Mouse (Mus musculus) spleen, adult 12 weeks (tissue): ENCODE data around the gene Sdccag8.

ENCODE experiments used
- DNase-seq: peaks from one replicate; pipeline ENCODE4 v3.0.0; 2022; ENCODE audit warnings: low spot score

Sdccag8 gene

GRCm38 (mm10) chr1:176985691-176986090, 171.2 kb downstream of the Sdccag8 start:
- no peak for DNase-seq

DNA sequence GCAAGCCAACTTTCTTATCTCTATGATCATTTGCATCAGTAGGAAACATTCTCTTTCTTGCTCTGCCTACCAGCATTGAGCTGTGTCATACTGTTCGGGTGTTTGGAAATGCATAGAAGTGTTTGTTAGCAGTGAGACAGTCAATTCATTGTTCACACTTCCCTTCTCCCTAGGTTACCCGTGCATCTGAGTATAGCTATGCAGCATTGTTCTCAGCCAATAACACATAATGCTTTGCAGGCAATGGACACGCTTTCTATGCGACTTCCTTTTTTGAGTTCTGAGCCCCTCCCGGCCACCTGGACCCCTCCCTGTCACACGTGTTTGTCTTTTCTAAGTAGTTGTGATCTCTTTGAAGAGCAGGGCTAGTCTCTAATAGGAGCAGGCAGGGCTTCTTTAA, 171.8 kb downstream of the Sdccag8 start:
- no peak for DNase-seq

DNA sequence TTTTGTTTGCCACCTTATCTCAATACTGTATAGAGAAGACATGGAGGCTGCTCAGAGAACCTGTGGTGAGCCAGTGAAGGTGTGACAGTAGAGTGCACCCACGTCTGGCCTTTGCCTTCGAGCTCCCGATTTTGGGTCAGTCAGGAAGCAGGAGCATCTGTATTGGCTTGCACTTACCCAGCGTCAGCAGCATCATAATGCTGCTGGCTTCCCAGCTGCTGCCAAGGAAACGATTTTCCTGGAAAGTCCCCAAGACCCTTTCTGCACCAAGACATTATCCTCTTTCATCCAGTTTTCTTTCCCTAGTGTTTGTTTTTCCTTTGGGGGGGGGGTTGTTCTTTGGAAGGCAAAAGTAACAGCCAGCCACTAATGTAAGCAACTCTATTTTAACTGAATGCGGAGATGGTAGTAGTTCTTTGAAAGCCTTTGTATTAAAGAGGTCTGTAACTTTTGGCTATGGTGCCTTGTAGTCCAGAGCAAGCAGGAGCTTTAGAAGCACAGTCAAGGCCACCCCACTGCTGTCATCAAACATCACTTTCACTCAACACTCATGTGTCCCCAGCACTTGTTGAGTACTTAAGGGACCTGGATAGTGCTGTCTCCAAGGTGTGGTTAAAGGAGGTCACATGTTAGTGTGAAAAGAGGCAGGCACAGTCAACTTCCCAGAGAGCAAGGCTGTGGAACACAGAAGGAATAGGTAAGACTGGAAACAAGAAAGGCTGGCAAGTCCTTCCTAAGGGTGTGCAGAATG, 172.7 kb downstream of the Sdccag8 start:
- DNase-seq: no peak

DNA sequence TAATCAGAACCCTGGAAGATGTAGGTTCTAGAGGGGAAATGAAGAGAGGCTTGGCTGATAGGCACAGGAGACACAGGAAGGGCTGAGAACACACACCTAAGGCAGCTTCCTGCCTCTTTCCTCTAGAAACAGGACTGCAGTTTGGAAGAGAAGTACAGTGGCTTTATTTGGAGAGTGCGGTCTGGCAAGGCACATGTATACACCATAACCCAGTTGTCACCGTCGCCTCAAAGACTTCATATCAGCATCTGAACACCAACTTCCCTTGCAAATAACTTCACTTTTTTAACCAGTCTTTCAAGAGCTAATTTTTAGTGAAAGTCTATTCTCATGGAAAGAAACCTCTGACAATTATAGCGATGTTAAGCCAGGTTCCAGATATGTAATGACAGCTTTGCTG, 177.0 kb downstream of the Sdccag8 start:
- no peak for DNase-seq

DNA sequence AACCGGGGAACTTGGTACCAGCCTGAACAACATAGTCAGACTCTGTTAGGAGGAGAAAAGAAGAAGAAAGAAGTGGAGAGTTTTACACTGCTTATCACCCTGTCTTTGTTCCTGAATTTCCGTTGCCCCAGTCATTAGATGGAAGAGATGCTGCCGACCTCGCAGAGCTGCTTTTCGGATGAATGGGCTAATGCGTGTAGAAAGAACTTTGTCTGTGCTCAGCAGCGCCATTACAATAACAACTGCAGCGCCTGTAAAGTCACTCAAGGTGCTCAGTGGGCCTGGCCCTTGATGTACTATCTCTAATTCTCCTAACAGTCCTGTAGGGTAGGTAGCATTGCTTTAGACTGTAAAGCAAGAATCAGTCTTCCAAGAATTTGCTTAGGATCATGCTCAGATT, 178.1 kb downstream of the Sdccag8 start:
- no peak for DNase-seq

- DNase-seq: peak; percentile 34
Measured at GRCm38 (mm10) chr1:176993141-176994010, 178.9 kb downstream of the Sdccag8 start.

DNA sequence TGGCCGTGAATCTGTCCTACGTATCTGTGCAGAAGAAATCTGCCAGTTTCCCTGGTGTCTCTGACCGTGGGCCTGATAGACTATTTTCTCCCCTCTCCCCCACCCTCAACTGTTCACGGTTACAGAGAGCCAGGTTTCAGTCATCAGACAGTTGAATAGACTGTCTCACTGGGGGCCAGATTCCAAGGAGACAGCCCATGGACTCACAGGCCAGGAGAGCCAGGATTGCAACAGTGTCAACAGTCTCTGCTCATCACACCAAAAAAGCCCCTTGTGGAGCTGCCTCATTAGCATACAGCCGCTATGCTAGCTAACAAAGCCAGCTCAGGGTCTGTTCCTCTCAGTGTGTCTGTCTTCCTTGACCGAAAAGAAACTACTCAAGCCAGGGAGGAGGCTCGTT, 179.6 kb downstream of the Sdccag8 start:
- DNase-seq: no peak

DNA sequence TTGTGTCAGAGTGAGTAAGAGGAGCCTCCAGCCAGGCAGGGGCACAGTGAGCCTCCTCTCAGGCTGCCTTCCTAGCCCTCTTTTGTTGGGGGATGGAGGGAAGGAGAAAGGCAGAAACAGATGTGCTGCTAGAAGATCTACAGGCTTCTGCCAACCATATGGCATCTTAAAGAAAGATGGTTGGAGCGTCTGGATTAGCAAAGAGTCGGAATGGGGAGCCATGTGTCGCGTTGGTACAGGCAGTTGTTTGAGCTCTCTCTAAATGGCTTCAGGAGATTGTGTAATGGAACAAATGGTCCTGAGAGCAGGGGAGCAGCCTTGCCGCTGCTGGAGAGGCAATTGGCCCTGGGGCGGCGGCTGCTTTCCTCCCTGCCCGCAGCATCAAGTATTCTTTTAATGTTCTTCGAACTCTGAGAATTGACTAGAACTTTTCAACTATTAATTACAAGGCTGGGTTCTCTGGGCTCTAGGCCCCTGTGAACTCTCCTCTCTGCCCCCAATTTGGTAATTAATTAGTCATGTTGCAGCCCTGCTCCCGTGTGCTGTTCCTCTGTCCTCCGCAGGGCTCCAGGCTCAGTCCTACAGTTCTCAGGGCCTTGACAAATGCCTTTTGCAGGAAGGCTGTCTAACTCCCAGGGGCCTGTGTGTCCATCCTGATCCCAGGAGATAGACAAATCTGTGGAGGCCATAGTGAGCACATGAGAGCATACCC, 180.4 kb downstream of the Sdccag8 start:
- no peak for DNase-seq

DNA sequence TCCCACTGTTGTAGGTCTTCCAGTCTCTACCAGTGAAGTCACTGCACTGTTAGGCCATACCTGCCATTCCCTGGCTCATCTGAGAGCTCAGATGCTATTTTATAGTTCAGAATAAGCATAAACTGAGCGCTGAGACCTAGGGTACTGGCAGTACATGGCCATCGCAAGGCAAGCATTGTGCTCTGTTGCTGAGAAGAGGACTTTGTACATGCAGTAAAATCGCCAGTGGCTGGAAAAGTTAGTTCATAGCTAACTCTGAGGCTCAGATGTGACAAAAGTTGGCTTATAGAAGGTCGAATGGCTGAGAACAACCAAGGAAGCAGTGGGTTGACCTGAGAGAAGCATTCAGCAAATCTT, 180.9 kb downstream of the Sdccag8 start:
- DNase-seq: no peak

GRCm38 (mm10) chr1:176996166-176996565, 181.7 kb downstream of the Sdccag8 start:
- no peak for DNase-seq

DNA sequence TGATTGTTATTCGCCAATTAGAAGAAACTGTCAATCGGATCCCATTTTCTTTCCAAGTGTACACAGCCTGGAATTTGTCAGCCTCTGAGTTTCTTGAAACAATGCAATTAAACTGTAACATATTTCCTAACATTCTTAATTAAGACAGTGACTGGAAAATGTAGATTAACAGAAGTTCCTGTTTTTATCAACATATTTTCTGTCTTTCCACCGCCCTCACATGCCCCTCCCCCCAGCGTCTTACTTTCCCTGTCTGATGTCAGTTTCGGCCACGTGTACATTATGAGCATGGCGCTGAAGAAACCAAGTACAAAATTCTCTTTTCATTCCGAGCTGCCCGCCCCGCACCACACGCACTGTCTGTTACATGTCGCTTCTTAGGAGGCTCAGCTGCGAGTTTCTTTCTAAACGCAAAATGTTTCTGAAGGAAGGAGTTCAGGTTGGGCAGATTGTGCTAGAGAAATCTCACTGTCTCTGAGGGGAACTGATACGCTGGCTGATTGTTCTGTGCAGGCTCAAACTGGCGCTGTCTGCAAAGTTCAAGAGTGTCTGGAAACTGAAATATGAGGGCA, 182.3 kb downstream of the Sdccag8 start:
- peak; percentile 41 for DNase-seq

DNA sequence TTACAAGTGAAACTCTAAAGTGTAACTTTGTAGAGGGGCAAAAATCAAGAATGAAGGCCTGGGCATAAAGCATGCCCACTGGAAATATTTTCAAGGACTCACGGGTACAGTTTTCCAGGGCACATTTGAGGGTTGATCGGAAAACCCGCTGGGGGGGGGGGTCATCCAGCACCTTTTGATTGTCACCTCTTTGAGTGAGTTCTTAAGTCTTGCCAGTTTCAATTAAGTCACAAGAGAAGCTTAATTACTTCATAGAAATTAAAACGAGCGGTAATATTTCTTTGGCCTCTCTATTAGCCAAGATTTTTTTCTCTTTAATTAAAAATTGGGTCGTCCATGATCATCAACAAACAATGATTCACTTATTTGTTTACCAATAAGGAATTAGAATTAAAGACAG, 182.8 kb downstream of the Sdccag8 start:
- DNase-seq: no peak

DNA sequence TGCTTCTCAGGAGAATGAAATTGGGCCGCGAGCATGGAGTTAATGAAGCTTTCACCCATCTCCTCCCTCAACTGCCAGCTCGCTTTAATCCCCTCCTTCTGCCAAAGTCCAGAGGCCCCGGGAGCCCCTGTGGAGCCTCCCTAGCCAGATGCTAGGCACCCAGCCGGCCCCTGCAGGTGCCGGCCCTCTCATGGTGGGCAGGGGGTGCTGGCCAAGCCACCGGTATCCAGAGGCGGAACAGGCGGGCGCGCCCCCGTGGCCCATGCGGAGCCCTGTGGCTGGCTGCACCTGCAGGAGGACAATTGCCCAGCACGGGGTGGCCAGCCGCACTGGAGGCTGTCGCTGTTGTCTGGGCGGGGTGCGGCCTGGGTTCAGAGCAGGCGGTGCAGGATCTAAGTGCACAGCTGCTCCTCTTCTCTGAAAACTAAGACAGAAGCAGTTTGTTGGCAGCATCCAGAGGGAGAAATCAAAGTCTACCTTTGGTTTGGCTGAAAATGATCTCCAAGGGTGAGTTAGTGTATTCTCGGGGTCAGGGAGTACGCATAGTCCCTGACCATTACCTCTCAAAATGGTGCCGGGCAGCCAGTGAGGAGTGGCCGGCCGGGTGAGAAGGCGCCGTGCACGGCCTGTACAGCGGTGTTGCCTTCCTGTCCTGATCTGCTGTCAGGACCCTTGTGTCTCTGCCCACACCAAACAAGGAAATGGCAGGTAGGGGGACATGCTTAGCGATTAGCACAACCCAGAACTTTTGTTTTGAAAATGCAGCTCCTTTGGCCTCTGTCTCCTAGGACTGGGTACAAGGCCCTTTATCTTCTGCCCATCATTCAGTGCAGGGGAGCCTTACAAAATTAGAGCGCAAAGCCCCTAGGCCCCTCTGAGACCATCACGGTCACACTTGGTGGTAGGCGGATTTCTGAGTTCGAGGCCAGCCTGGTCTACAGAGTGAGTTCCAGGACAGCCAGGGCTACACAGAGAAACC, 183.5 kb downstream of the Sdccag8 start:
- DNase-seq: no peak

DNA sequence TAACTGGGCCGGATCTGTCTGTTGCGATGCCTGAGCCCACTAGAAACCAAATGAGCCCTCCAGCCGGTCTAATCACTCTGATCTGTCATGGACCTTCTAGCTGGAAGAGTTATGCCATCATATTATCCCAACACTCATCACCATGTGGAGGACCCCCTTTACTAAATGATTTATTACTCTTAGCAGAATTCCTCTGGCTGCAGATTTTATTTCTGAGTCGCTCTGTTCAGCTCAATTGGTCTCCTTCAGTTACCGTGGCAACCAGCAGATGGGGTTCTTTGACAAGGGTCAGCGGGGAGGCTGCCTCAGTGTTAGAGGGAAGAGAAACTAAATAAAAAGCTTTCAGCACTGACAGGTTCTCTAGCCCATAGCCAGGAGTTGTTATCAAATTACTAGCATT, 184.6 kb downstream of the Sdccag8 start:
- peak; percentile 12 for DNase-seq

GRCm38 (mm10) chr1:177002951-177003350, 188.5 kb downstream of the Sdccag8 start:
- DNase-seq: no peak

- no peak for DNase-seq
Measured at GRCm38 (mm10) chr1:177004041-177004741, 189.7 kb downstream of the Sdccag8 start.

DNA sequence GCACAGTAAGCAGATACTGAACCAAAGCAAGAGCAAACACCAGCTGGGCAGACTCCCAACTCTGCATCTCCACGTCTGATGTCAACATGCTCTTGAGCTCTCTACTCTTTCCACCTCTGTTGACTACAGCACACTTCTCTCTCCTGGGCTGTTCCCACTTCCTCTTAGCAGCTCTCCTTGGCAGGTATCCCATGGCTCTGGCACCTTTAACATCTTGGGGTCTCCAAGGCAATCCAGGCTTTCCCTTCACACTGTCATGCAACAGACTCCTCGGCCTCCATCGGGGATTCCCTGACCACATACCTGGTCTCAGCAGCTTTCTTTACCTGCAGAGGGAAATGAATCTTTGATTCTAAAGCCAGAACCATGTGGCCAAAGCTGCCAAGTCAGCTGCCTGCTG, 192.9 kb downstream of the Sdccag8 start:
- no peak for DNase-seq

DNA sequence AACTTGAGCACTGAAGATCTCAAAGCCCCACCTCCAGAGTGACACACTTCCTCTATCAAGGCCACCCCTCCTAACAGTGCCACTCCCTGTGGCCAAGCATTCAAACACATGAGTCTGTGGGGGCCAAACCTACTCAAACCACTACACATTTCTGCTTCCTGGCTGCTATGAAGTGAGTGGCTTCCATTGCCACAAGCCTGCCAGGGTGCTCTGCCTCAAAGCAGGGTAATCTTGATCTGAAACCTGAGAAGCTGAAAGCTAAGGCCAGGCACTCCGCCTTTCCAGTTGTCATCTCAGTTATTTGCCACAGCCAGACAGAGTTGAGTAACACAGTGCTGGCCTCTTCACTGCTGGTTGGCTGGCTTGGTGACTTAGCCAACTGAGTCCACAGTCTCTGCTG, 194.3 kb downstream of the Sdccag8 start:
- no peak for DNase-seq

DNA sequence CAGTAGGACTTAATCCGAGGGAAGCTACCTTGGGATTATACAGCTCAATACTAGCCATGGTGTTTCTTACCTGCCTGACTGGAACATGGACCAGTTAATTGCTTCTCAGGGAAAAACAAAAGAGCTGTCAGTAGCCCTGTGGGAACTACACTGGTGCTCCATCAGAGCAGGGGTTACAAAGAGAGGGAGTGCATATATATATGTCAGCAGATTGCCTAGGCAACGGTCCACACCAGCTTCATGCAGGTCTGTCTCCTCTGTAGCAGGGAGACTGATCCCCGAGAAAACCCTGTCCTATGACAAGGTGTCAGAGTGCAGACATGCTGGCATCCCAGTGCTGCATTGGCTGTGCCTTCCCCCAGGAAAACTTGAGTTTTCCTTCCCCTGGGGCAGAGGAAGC, 195.6 kb downstream of the Sdccag8 start:
- DNase-seq: no peak

- DNase-seq: no peak
Measured at GRCm38 (mm10) chr1:177010607-177011302, 196.3 kb downstream of the Sdccag8 start.
